Mouse (Mus musculus): ENCODE results near the gene Nf1.

DNA sequence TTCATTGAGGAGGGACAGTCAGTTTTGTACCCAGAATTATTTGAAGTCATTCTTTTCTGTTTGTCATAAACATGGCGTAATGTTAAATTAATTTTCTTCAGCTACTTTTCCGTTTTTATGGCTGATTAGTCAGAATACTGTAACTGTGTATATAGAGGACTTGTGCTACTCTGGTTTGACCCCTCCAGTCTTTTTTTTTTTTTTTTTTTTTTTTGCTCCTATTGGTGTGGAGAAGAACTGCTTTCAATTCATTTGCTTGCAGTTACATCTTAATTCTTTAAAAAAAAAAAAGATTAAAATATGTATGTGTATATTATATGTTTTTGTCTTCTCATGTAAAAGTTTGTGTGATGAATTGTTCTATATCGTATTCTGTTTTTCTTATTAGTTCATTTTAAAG lies 172.5 kb downstream of the Nf1 start:
- TF ChIP-seq CTCF (IDR thresholded peaks at IDR 0.05) (no peak), EP300 (IDR thresholded peaks at IDR 0.05) (no peak)
